Mouse (Mus musculus) E14TG2a.4 (cell line): ENCODE measurements around the gene Zfp414.

Source experiments
- H3K27me3 ChIP-seq: 2 replicates; pipeline ENCODE4 v1.6.1; 2014; ENCODE audit warnings: low read length, control low read depth; ENCODE audit not compliant: insufficient read depth
- H3K36me3 ChIP-seq: 2 replicates; pipeline ENCODE4 v1.6.1; 2014; ENCODE audit warnings: low read length, control low read depth; ENCODE audit not compliant: insufficient read depth
- H3K4me1 ChIP-seq: replicated peaks from 2 replicates; pipeline ENCODE4 v1.6.1; 2014; ENCODE audit warnings: low read depth, low read length, control low read depth
- H3K4me3 ChIP-seq: replicated peaks from 2 replicates; pipeline ENCODE4 v1.5.1; 2014; ENCODE audit warnings: mild to moderate bottlenecking, low read length
- H3K9me3 ChIP-seq: 2 replicates; pipeline ENCODE4 v1.6.1; 2014; ENCODE audit warnings: low read length, control low read depth
- CTCF ChIP-seq: conservative IDR thresholded peaks from 2 replicates; pipeline ENCODE4 v1.5.1; 2014; ENCODE audit warnings: low read length
- NANOG ChIP-seq: IDR thresholded peaks from 2 replicates; pipeline ENCODE4 v1.6.1; 2014; ENCODE audit warnings: borderline replicate concordance, low read length, mixed read lengths
- POU5F1 ChIP-seq: IDR thresholded peaks from 2 replicates; pipeline ENCODE4 v1.6.1; 2014; ENCODE audit warnings: low read length, borderline replicate concordance

Zfp414 gene

DNA sequence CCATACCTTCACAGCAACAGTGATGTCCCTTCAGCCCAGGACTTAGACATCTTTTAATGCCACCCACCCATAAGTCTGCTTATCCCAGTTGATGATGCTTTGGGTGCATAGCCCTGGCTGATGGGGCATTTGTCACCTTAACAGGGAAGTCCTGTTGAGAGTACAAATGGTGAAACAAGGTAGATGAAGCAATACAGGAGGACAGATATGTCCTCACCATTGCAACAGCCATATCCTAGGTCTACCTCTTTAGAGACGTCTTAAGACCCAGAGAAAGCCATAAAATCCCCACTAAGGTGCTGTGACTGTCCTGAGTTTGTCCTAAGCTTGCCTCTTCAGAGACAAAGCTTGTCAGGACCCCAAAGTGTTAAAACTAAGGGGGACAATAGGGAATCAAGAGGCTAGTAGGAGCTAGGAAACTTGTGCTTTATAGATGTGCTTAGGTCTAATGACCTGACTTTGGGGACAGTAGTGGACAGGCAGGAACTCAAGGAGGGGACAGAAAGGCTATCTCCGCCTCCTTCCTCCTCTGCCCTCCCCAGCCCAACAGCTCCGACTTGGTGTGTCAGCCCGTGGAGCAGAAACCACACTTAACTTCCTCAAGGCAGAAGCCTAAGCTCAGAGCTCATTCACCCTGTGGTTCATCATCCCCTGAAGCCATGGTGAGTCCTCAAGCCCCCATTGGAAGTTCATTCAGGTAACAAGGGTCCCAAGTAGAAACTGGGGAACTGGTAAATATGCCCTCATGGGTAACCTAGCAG lies 8.8 kb downstream of the Zfp414 start, which contains the start of gene Pram1:
TSS of gene Pram1 (plus strand) at position 541 of the 761 bp plus-strand sequence.
- no peak for TF ChIP-seq NANOG
- no peak for TF ChIP-seq CTCF
- TF ChIP-seq POU5F1 = no peak
- peaks cover 58% of the 10 kb centered on the region for H3K36me3 ChIP-seq
- H3K27me3 ChIP-seq = no peaks in the 10 kb centered on the region
- no peaks in the 10 kb centered on the region for H3K9me3 ChIP-seq
- peaks cover 44% of the 10 kb centered on the region for H3K4me1 ChIP-seq
- H3K4me3 ChIP-seq = no peak within 1 kb of the TSS

DNA sequence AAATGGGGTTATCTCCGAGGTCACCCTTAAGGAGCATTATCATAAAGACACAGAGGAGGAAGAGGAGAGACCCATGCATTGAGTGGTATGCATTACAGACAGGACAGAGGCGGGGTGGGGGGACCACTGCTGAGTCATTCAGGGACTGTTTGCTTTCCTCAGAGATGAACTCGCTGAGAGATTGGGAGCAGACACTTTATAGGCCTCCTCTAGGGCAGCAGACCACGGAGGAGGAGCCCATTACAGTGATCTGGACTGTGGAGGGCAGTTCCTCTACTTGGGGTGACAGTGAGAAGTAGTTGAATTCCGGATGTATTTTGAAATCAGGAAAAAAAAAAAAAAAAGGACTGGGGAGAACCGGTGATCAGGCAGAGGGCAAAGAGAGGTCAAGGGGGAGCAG lies 10.9 kb downstream of the Zfp414 start:
- H3K36me3 ChIP-seq = peaks cover 64% of the 10 kb centered on the region
- H3K4me1 ChIP-seq = peaks cover 57% of the 10 kb centered on the region
- no peak overlapping the region for H3K4me3 ChIP-seq
- no peaks in the 10 kb centered on the region for H3K27me3 ChIP-seq
- no peak for TF ChIP-seq CTCF
- no peak for TF ChIP-seq POU5F1
- no peak for TF ChIP-seq NANOG
- no peaks in the 10 kb centered on the region for H3K9me3 ChIP-seq

DNA sequence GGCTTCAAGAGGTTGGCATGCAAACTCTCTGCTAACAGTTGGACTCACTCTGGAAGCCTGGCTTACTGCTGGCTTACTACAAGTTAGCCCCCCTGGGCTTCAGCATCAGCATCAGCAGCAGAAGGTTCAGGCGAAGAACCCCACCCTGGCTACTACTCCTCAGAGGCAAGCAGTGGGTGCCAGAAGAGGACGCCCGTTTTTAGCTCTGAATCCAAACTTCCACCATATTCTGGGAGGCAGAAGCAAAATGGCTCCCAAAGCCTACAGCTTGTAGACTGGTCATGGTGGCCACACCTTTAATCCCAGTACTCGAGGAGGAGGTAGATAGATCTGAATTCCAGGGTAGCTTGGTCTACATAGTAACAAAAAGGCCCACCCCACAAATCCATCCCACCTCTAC lies 15.2 kb downstream of the Zfp414 start:
- no peaks in the 10 kb centered on the region for H3K27me3 ChIP-seq
- H3K36me3 ChIP-seq = peaks cover 75% of the 10 kb centered on the region
- peaks cover 55% of the 10 kb centered on the region for H3K4me1 ChIP-seq
- H3K4me3 ChIP-seq = no peak overlapping the region
- TF ChIP-seq POU5F1 (no peak), CTCF (no peak), NANOG (no peak)
- H3K9me3 ChIP-seq = no peaks in the 10 kb centered on the region

- no peak overlapping the region for H3K4me3 ChIP-seq
- peaks cover 85% of the 10 kb centered on the region for H3K36me3 ChIP-seq
- peaks cover 54% of the 10 kb centered on the region for H3K4me1 ChIP-seq
- H3K27me3 ChIP-seq = no peaks in the 10 kb centered on the region
- H3K9me3 ChIP-seq = no peaks in the 10 kb centered on the region
- no peak for TF ChIP-seq POU5F1
- TF ChIP-seq NANOG = no peak
- TF ChIP-seq CTCF = no peak
Measured at GRCm38 (mm10) chr17:33645073-33645472, 16.2 kb downstream of the Zfp414 start.

GRCm38 (mm10) chr17:33649781-33650475 lies 21.0 kb downstream of the Zfp414 start:
- peaks cover 99% of the 10 kb centered on the region for H3K36me3 ChIP-seq
- H3K27me3 ChIP-seq = no peaks in the 10 kb centered on the region
- H3K4me3 ChIP-seq = peak overlapping the region; percentile 72
- no peak for TF ChIP-seq POU5F1
- TF ChIP-seq NANOG = no peak
- no peak for TF ChIP-seq CTCF
- H3K9me3 ChIP-seq = no peaks in the 10 kb centered on the region
- H3K4me1 ChIP-seq = peaks cover 39% of the 10 kb centered on the region

DNA sequence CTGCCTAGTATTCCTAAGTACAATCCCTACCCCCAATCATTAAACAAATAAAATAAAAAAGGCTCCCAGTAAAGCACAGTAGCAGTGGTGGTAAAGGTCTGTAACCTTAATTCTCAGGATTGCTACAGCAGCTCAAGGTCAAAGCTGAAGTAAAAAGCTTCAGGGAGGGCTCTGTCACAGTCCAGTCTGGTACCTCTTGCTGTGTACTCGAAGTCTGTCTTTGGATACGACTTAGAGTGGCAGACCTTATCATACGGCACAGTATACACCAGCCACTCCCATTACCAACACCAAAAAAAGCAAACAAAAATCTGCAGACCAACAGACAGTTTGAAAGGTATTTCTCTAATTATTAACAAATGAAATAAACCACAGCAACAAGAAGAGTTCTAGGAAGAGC lies 37.9 kb downstream of the Zfp414 start:
- peaks cover 96% of the 10 kb centered on the region for H3K36me3 ChIP-seq
- no peaks in the 10 kb centered on the region for H3K9me3 ChIP-seq
- no peak for TF ChIP-seq POU5F1
- TF ChIP-seq CTCF = no peak
- no peak for TF ChIP-seq NANOG
- H3K4me1 ChIP-seq = peaks cover 48% of the 10 kb centered on the region
- no peaks in the 10 kb centered on the region for H3K27me3 ChIP-seq
- H3K4me3 ChIP-seq = no peak overlapping the region

DNA sequence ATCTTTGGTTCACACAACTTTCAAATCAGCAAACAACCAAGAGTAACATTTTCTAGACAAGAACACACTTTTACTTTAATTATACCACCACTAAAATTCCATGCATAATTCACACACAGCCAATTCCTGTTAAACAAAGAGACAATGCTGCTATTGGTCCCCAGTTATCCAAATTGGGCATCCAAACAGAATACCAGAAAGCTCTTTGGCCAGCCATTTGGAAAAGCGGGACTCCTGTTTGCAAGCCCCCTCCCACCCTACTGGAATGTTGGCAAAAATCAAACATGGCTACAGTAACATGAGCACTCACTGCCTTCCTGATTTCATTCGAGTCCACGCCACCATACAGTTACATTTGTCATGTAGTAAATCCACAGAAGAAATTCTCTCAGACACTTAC lies 40.8 kb downstream of the Zfp414 start:
- TF ChIP-seq POU5F1 (no peak), CTCF (no peak)
- H3K4me3 ChIP-seq = no peak overlapping the region
- H3K4me1 ChIP-seq = peaks cover 60% of the 10 kb centered on the region
- H3K9me3 ChIP-seq = no peaks in the 10 kb centered on the region
- H3K27me3 ChIP-seq = no peaks in the 10 kb centered on the region
- H3K36me3 ChIP-seq = peaks cover 90% of the 10 kb centered on the region

DNA sequence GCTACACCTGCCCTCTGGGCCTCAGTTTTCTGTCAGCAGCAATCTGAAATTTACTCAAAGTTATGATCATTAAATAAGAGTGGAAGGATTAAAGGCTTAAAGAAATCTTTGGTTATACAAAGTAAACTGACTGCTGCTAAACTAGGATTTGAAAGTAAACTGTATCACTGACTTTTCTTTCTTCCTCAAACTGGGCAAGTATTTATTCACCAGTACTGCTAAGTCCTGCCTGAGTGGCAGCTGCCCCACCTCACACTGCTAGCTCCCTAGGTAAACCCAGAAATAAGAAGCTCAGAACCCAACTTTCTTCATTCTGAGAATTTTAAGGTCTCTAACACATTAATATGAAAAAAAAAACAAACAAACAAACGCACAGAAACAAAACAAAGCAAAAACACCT lies 44.9 kb downstream of the Zfp414 start:
- TF ChIP-seq POU5F1 = no peak
- TF ChIP-seq NANOG = no peak
- no peak for TF ChIP-seq CTCF
- Histone ChIP-seq H3K27me3 (no peaks in the 10 kb centered on the region), H3K4me1 (peaks cover 84% of the 10 kb centered on the region), H3K9me3 (no peaks in the 10 kb centered on the region), H3K4me3 (no peak overlapping the region), H3K36me3 (peaks cover 89% of the 10 kb centered on the region)
